Mouse (Mus musculus) forebrain, embryonic 10.5 days (tissue): ENCODE data around the gene Qrich2. TPM values are rescaled to one million over a fixed set of nuclear protein-coding genes. Genes with fewer than 3 reads are reported as not detected.
A peak's percentile ranks its signal among the peaks of the same experiment; 100 is the strongest.

ENCODE experiments used
- DNase-seq: peaks from one replicate; pipeline ENCODE4 v3.0.0-alpha.2; 2017; ENCODE audit warnings: low spot score; ENCODE audit errors: extremely low spot score
- H3K27ac ChIP-seq: fragments of 300-500 bp; sonication (generic); 2 replicates; pipeline ENCODE4 v1.5.1; 2016; ENCODE audit warnings: mild to moderate bottlenecking
- H3K27me3 ChIP-seq: fragments of 300-500 bp; sonication (generic); 2 replicates; pipeline ENCODE4 v1.6.1; 2016; ENCODE audit warnings: mild to moderate bottlenecking; ENCODE audit not compliant: poor library complexity, severe bottlenecking
- H3K36me3 ChIP-seq: fragments of 300-500 bp; sonication (generic); replicated peaks from 2 replicates; pipeline ENCODE4 v1.6.1; 2016; ENCODE audit warnings: mild to moderate bottlenecking, moderate library complexity
- H3K4me1 ChIP-seq: fragments of 300-500 bp; sonication (generic); 2 replicates; pipeline ENCODE4 v1.6.1; 2016
- H3K4me3 ChIP-seq: fragments of 300-500 bp; sonication (generic); 2 replicates; pipeline ENCODE4 v1.5.1; 2016; ENCODE audit warnings: mild to moderate bottlenecking, moderate library complexity
- H3K9me3 ChIP-seq: fragments of 300-500 bp; sonication (generic); 2 replicates; pipeline ENCODE4 v1.6.1; 2016; ENCODE audit warnings: mild to moderate bottlenecking, moderate library complexity
- WGBS: fragments of 180-500 bp; shearing (Covaris S2); methylation state at CpG from one replicate; pipeline ENCODE4 v1.1.7; 2016; 5-methylcytosine and 5-hydroxymethylcytosine counted together
- polyA plus RNA-seq: library from polyadenylated mRNA; unstranded; fragments of >200 nt; fragmentation: Nextera tagmentation; extraction: Ambion mirVana; gene quantifications from 2 replicates; pipeline ENCODE4 v1.2.1, GENCODE M21; 2016

Gene Qrich2
- polyA plus RNA-seq, 1 experiment from 2014 or later = 0.24 TPM

- Histone ChIP-seq H3K27me3 (no peaks in the 10 kb centered on the region), H3K4me1 (peaks cover 43% of the 10 kb centered on the region), H3K27ac (no peak overlapping the region), H3K9me3 (no peaks in the 10 kb centered on the region), H3K4me3 (no peak overlapping the region), H3K36me3 (peaks cover 48% of the 10 kb centered on the region)
- 88% methylated on average over 19 of the region's 19 CpGs for WGBS
- DNase-seq = no peak
These were observed 26.5 kb downstream of the Qrich2 start for GRCm38 (mm10) chr11:116439269-116440240.

- Histone ChIP-seq H3K27ac (0 out of 2 replicates have a peak overlapping the region, but pooled peaks have one; percentile 42), H3K4me3 (0 out of 2 replicates have a peak overlapping the region, but pooled peaks have one; percentile 14), H3K4me1 (peaks cover 47% of the 10 kb centered on the region), H3K9me3 (no peaks in the 10 kb centered on the region), H3K36me3 (peaks cover 48% of the 10 kb centered on the region), H3K27me3 (no peaks in the 10 kb centered on the region)
- DNase-seq = no peak
- WGBS = 85% methylated on average over 11 of the region's 11 CpGs
These were observed 28.5 kb downstream of the Qrich2 start for GRCm38 (mm10) chr11:116437541-116437940.

GRCm38 (mm10) chr11:116436725-116437331 is 29.2 kb downstream of the Qrich2 start:
- H3K36me3 ChIP-seq = peaks cover 48% of the 10 kb centered on the region
- no peak for DNase-seq
- H3K4me1 ChIP-seq = peaks cover 52% of the 10 kb centered on the region
- H3K9me3 ChIP-seq = no peaks in the 10 kb centered on the region
- WGBS = 73% methylated on average over 4 of the region's 4 CpGs
- H3K4me3 ChIP-seq = peak overlapping the region; percentile 96; the same call in 1 of the 2 replicates
- H3K27me3 ChIP-seq = peaks cover 7% of the 10 kb centered on the region
- H3K27ac ChIP-seq = peak overlapping the region; percentile 42

- Histone ChIP-seq H3K36me3 (peaks cover 48% of the 10 kb centered on the region), H3K4me3 (peak overlapping the region; percentile 96), H3K4me1 (peaks cover 56% of the 10 kb centered on the region), H3K9me3 (no peaks in the 10 kb centered on the region), H3K27me3 (peaks cover 14% of the 10 kb centered on the region), H3K27ac (peak overlapping the region; percentile 42)
- DNase-seq = no peak
- WGBS = 74% methylated on average over 5 of the region's 5 CpGs
These were observed 29.9 kb downstream of the Qrich2 start for GRCm38 (mm10) chr11:116435992-116436724.

GRCm38 (mm10) chr11:116434967-116435752 is 30.9 kb downstream of the Qrich2 start:
- H3K36me3 ChIP-seq = peaks cover 45% of the 10 kb centered on the region
- 55% methylated on average over 12 of the region's 12 CpGs for WGBS
- peaks cover 66% of the 10 kb centered on the region for H3K4me1 ChIP-seq

GRCm38 (mm10) chr11:116434287-116434966 is 31.6 kb downstream of the Qrich2 start:
- Histone ChIP-seq H3K27me3 (peaks cover 22% of the 10 kb centered on the region), H3K4me1 (peaks cover 69% of the 10 kb centered on the region), H3K4me3 (peak overlapping the region; percentile 96), H3K27ac (peak overlapping the region; percentile 97), H3K9me3 (no peaks in the 10 kb centered on the region), H3K36me3 (peaks cover 37% of the 10 kb centered on the region)
- DNase-seq = peak; percentile 70
- WGBS = under 1% methylated on average over 66 of the region's 67 CpGs

More at GRCm38 (mm10) chr11:116434967-116435752, 30.9 kb downstream of the Qrich2 start:
- Histone ChIP-seq H3K4me3 (peak overlapping the region; percentile 96), H3K27me3 (peaks cover 22% of the 10 kb centered on the region), H3K27ac (peak overlapping the region; percentile 97), H3K9me3 (no peaks in the 10 kb centered on the region)
- DNase-seq = no peak

GRCm38 (mm10) chr11:116433356-116434286 is 32.4 kb downstream of the Qrich2 start, which contains the start of gene Ubald2:
Ubald2 (plus strand) TSS chr11:116434094.
- no peaks in the 10 kb centered on the region for H3K9me3 ChIP-seq
- WGBS = 2% methylated on average over 66 of the region's 66 CpGs

GRCm38 (mm10) chr11:116432593-116433355 is 33.3 kb downstream of the Qrich2 start:
- peaks cover 71% of the 10 kb centered on the region for H3K4me1 ChIP-seq
- 65% methylated on average over 8 of the region's 8 CpGs for WGBS
- peak overlapping the region; percentile 96; the same call in 1 of the 2 replicates for H3K4me3 ChIP-seq

More at GRCm38 (mm10) chr11:116433356-116434286, 32.4 kb downstream of the Qrich2 start, which contains the start of gene Ubald2:
- DNase-seq = peak; percentile 100
- Histone ChIP-seq H3K4me3 (peak within 1 kb of the TSS; percentile 96), H3K27ac (peak within 1 kb of the TSS; percentile 97), H3K27me3 (peaks cover 22% of the 10 kb centered on the region), H3K36me3 (peaks cover 30% of the 10 kb centered on the region), H3K4me1 (peaks cover 71% of the 10 kb centered on the region)

GRCm38 (mm10) chr11:116432127-116432526 is 33.9 kb downstream of the Qrich2 start:
- peaks cover 19% of the 10 kb centered on the region for H3K36me3 ChIP-seq
- H3K4me3 ChIP-seq = no peak overlapping the region
- peaks cover 22% of the 10 kb centered on the region for H3K27me3 ChIP-seq
- no peak for DNase-seq
- 49% methylated on average over 6 of the region's 6 CpGs for WGBS
- no peaks in the 10 kb centered on the region for H3K9me3 ChIP-seq
- peaks cover 64% of the 10 kb centered on the region for H3K4me1 ChIP-seq
- H3K27ac ChIP-seq = no peak overlapping the region

More at GRCm38 (mm10) chr11:116432593-116433355, 33.3 kb downstream of the Qrich2 start:
- Histone ChIP-seq H3K27ac (peak overlapping the region; percentile 97), H3K9me3 (no peaks in the 10 kb centered on the region), H3K27me3 (peaks cover 22% of the 10 kb centered on the region), H3K36me3 (peaks cover 26% of the 10 kb centered on the region)
- no peak for DNase-seq
